Mouse (Mus musculus): ENCODE measurements at regions not wholly inside any gene's neighbourhood (a gene's known extent, or its start where the extent isn't known, plus 50 kb on each side); places are given as distances from the start of the nearest gene placed in this dataset.
"Not testable (repeated sequence)": the region's sequence is repeated elsewhere in the genome, so short reads cannot be mapped to it uniquely, and the experiment has no call there.

- H3K9me3 ChIP-seq (ENCODE audit: control insufficient read depth, low read length): no peaks in the 10 kb centered on the region
- 54% methylated on average over 7 of the region's 7 CpGs for WGBS
- H3K4me3 ChIP-seq (ENCODE audit: low read length): no peak overlapping the region
- ATAC-seq (ENCODE audit: low FRiP score, low TSS enrichment): no peak
- no peak overlapping the region for H3K9ac ChIP-seq (ENCODE audit: low read depth, low read length)
- no peaks in the 10 kb centered on the region for H3K4me1 ChIP-seq (ENCODE audit: control insufficient read depth, insufficient read depth, low read length)
- no peak overlapping the region for H3K27ac ChIP-seq (ENCODE audit: low read depth, low read length)
- no peaks in the 10 kb centered on the region for H3K36me3 ChIP-seq (ENCODE audit: control insufficient read depth, insufficient read depth, low read length)
- no peak overlapping the region for H3K4me2 ChIP-seq (replicated peaks; ENCODE audit: low read depth, low read length)
- no peaks in the 10 kb centered on the region for H3K27me3 ChIP-seq (ENCODE audit: control insufficient read depth, insufficient read depth, low read length)
Observed at GRCm38 (mm10) chr10:117452190-117452950, 72.6 kb upstream of the Cpsf6 start.

- no peak overlapping the region for H3K27ac ChIP-seq (ENCODE audit: low read depth, low read length)
- no peaks in the 10 kb centered on the region for H3K9me3 ChIP-seq (ENCODE audit: control insufficient read depth, low read length)
- H3K4me2 ChIP-seq (replicated peaks; ENCODE audit: low read depth, low read length): no peak overlapping the region
- no peaks in the 10 kb centered on the region for H3K27me3 ChIP-seq (ENCODE audit: control insufficient read depth, insufficient read depth, low read length)
- H3K4me1 ChIP-seq (ENCODE audit: control insufficient read depth, insufficient read depth, low read length): no peaks in the 10 kb centered on the region
- ATAC-seq (ENCODE audit: low FRiP score, low TSS enrichment): no peak
- WGBS: 90% methylated on average over 9 of the region's 9 CpGs
- H3K4me3 ChIP-seq (ENCODE audit: low read length): no peak overlapping the region
- H3K36me3 ChIP-seq (ENCODE audit: control insufficient read depth, insufficient read depth, low read length): no peaks in the 10 kb centered on the region
- no peak overlapping the region for H3K9ac ChIP-seq (ENCODE audit: low read depth, low read length)
Observed at GRCm38 (mm10) chr10:117451396-117452185, 71.8 kb upstream of the Cpsf6 start.

DNA sequence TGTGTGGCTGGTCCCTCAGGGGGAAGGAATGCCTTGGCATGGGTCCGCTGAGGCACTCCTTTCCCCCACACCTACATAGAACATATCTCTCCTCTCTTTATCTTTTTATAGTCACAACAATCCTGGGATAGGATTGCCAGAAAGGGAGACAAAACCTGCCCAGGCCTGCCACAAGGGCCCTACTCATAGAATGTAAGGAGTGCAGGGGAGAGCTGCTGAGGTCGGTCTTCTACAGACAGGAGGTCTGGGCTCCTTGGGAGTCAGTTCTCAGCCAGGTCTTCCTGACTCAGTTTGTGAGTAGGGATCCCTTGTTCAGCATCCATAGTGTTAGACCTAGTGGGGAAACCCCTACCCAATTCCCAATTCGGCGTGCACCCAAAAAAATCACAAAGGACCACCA lies 70.8 kb upstream of the Cpsf6 start:
- no peaks in the 10 kb centered on the region for H3K9me3 ChIP-seq (ENCODE audit: control insufficient read depth, low read length)
- no peak overlapping the region for H3K4me2 ChIP-seq (replicated peaks; ENCODE audit: low read depth, low read length)
- no peak overlapping the region for H3K9ac ChIP-seq (ENCODE audit: low read depth, low read length)
- H3K36me3 ChIP-seq (ENCODE audit: control insufficient read depth, insufficient read depth, low read length): no peaks in the 10 kb centered on the region
- WGBS: over 99% methylated on average over 4 of the region's 4 CpGs
- H3K27ac ChIP-seq (ENCODE audit: low read depth, low read length): no peak overlapping the region
- no peak for ATAC-seq (ENCODE audit: low FRiP score, low TSS enrichment)
- no peaks in the 10 kb centered on the region for H3K4me1 ChIP-seq (ENCODE audit: control insufficient read depth, insufficient read depth, low read length)
- no peaks in the 10 kb centered on the region for H3K27me3 ChIP-seq (ENCODE audit: control insufficient read depth, insufficient read depth, low read length)
- no peak overlapping the region for H3K4me3 ChIP-seq (ENCODE audit: low read length)

DNA sequence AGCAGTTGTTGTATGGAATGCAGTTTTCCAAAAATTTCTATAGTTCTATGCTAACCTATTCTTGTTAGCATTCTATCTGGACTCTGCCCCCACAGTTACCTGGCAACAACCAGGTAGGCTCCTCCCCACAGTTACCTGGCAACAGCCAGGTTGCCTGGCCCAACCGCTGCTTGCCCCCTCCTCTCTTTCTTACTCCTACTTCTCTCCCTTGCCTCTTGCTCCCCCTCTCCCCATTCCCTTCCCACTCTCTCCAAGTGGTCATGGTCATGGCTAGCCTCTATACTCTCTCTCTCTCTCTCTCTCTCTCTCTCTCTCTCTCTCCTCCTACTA lies 70.4 kb upstream of the Cpsf6 start:
- no peaks in the 10 kb centered on the region for H3K36me3 ChIP-seq (ENCODE audit: control insufficient read depth, insufficient read depth, low read length)
- WGBS: 81% methylated on average over 1 of the region's 1 CpGs
- ATAC-seq (ENCODE audit: low FRiP score, low TSS enrichment): no peak
- H3K9ac ChIP-seq (ENCODE audit: low read depth, low read length): no peak overlapping the region
- no peak overlapping the region for H3K4me3 ChIP-seq (ENCODE audit: low read length)
- H3K9me3 ChIP-seq (ENCODE audit: control insufficient read depth, low read length): no peaks in the 10 kb centered on the region
- H3K27ac ChIP-seq (ENCODE audit: low read depth, low read length): no peak overlapping the region
- no peaks in the 10 kb centered on the region for H3K4me1 ChIP-seq (ENCODE audit: control insufficient read depth, insufficient read depth, low read length)
- H3K27me3 ChIP-seq (ENCODE audit: control insufficient read depth, insufficient read depth, low read length): no peaks in the 10 kb centered on the region
- no peak overlapping the region for H3K4me2 ChIP-seq (replicated peaks; ENCODE audit: low read depth, low read length)

GRCm38 (mm10) chr10:117449416-117450239 lies 69.8 kb upstream of the Cpsf6 start:
- 84% methylated on average over 3 of the region's 3 CpGs for WGBS
- Histone ChIP-seq H3K4me1 (ENCODE audit: control insufficient read depth, insufficient read depth, low read length) (no peaks in the 10 kb centered on the region), H3K27me3 (ENCODE audit: control insufficient read depth, insufficient read depth, low read length) (no peaks in the 10 kb centered on the region), H3K9me3 (ENCODE audit: control insufficient read depth, low read length) (no peaks in the 10 kb centered on the region), H3K27ac (ENCODE audit: low read depth, low read length) (no peak overlapping the region), H3K4me2 (replicated peaks; ENCODE audit: low read depth, low read length) (no peak overlapping the region), H3K4me3 (ENCODE audit: low read length) (no peak overlapping the region), H3K9ac (ENCODE audit: low read depth, low read length) (no peak overlapping the region), H3K36me3 (ENCODE audit: control insufficient read depth, insufficient read depth, low read length) (no peaks in the 10 kb centered on the region)
- ATAC-seq (ENCODE audit: low FRiP score, low TSS enrichment): no peak

GRCm38 (mm10) chr10:117448783-117449182 lies 69.0 kb upstream of the Cpsf6 start:
- ATAC-seq (ENCODE audit: low FRiP score, low TSS enrichment); H3K27ac ChIP-seq (ENCODE audit: low read depth, low read length); H3K9me3 ChIP-seq (ENCODE audit: control insufficient read depth, low read length); H3K4me2 ChIP-seq (replicated peaks; ENCODE audit: low read depth, low read length); H3K36me3 ChIP-seq (ENCODE audit: control insufficient read depth, insufficient read depth, low read length); H3K4me3 ChIP-seq (ENCODE audit: low read length); H3K27me3 ChIP-seq (ENCODE audit: control insufficient read depth, insufficient read depth, low read length); H3K9ac ChIP-seq (ENCODE audit: low read depth, low read length); H3K4me1 ChIP-seq (ENCODE audit: control insufficient read depth, insufficient read depth, low read length): not testable (repeated sequence)
- 89% methylated on average over 3 of the region's 3 CpGs for WGBS

DNA sequence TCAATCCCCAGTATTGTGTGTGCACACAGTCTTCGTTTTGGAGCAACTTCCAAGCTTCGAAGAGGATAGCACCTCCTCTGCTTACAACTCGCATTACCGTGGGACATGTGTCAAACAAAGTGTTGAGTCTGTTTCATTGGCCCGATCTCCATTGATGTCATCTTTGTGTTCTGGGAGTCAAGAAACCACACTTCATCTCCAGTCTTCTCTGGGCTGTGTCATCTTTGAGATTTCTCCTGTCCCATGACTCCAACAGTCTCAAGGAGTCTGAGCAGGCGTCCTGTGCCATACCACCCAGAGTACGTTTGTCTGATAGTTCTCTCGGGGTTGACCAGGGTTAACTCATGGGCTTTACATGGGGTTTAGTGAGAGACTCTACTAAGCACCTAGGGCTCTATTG lies 67.8 kb upstream of the Cpsf6 start:
- no peaks in the 10 kb centered on the region for H3K4me1 ChIP-seq (ENCODE audit: control insufficient read depth, insufficient read depth, low read length)
- no peaks in the 10 kb centered on the region for H3K27me3 ChIP-seq (ENCODE audit: control insufficient read depth, insufficient read depth, low read length)
- WGBS: 88% methylated on average over 8 of the region's 8 CpGs
- H3K4me2 ChIP-seq (replicated peaks; ENCODE audit: low read depth, low read length): no peak overlapping the region
- H3K36me3 ChIP-seq (ENCODE audit: control insufficient read depth, insufficient read depth, low read length): no peaks in the 10 kb centered on the region
- ATAC-seq (ENCODE audit: low FRiP score, low TSS enrichment): no peak
- H3K27ac ChIP-seq (ENCODE audit: low read depth, low read length): no peak overlapping the region
- H3K4me3 ChIP-seq (ENCODE audit: low read length): no peak overlapping the region
- no peak overlapping the region for H3K9ac ChIP-seq (ENCODE audit: low read depth, low read length)
- H3K9me3 ChIP-seq (ENCODE audit: control insufficient read depth, low read length): peaks cover 4% of the 10 kb centered on the region; the same call in 1 of the 2 replicates

- Histone ChIP-seq H3K27me3 (ENCODE audit: control insufficient read depth, insufficient read depth, low read length) (no peaks in the 10 kb centered on the region), H3K9me3 (ENCODE audit: control insufficient read depth, low read length) (peaks cover 4% of the 10 kb centered on the region; the same call in 1 of the 2 replicates)
- WGBS: 74% methylated on average over 8 of the region's 8 CpGs
Observed at GRCm38 (mm10) chr10:117447206-117447605, 67.4 kb upstream of the Cpsf6 start.

More at GRCm38 (mm10) chr10:117447206-117447605, 67.4 kb upstream of the Cpsf6 start:
- no peak for ATAC-seq (ENCODE audit: low FRiP score, low TSS enrichment)
- H3K9ac ChIP-seq (ENCODE audit: low read depth, low read length): no peak overlapping the region
- no peak overlapping the region for H3K4me3 ChIP-seq (ENCODE audit: low read length)
- no peak overlapping the region for H3K27ac ChIP-seq (ENCODE audit: low read depth, low read length)
- no peaks in the 10 kb centered on the region for H3K4me1 ChIP-seq (ENCODE audit: control insufficient read depth, insufficient read depth, low read length)
- H3K36me3 ChIP-seq (ENCODE audit: control insufficient read depth, insufficient read depth, low read length): no peaks in the 10 kb centered on the region
- no peak overlapping the region for H3K4me2 ChIP-seq (replicated peaks; ENCODE audit: low read depth, low read length)
